Mouse (Mus musculus): Measurements from ENCODE around the gene Mapk11. TPM values are rescaled to one million over a fixed set of nuclear protein-coding genes. Genes with fewer than 3 reads are reported as not detected.

Mapk11 gene
- polyA plus RNA-seq, 1 experiment = 0.29 TPM

- peaks cover 91% of the 10 kb centered on the region for H3K36me3 ChIP-seq (replicated peaks; ENCODE audit: low read length)
- H3K9me3 ChIP-seq = no peaks in the 10 kb centered on the region
- H3K4me3 ChIP-seq (replicated peaks) = no peak overlapping the region
- peaks cover 75% of the 10 kb centered on the region for H3K27me3 ChIP-seq (replicated peaks)
- peaks cover 16% of the 10 kb centered on the region for H3K4me1 ChIP-seq
- TF ChIP-seq GATA1 (IDR thresholded peaks at IDR 0.05; ENCODE audit: borderline replicate concordance, low read length) (no peak), FLI1 (IDR thresholded peaks at IDR 0.05; ENCODE audit: low read length) (no peak)
These were observed 16.1 kb upstream of the Mapk11 start for GRCm38 (mm10) chr15:89165478-89165877.

DNA sequence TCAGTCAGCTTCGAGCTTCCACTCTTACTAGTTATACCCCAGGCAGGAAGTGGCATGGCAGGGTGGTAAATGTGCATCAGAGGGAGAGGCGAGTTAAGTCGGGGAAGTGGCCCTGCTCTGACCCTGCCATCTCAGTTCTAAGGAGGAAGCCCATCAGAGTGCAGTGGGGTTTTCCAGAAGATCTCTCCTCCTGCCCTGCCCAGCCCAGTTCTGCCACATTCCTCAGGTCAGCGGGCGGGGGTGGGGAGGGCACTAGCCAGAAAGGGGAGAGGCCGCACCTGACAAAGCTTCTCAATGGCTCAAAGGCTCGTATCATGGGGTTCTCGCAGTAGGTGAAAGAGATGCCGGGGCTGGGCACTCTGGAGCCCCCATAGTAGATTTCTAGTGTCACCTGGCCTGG, 12.0 kb upstream of the Mapk11 start:
- Histone ChIP-seq H3K27me3 (replicated peaks) (peaks cover 73% of the 10 kb centered on the region), H3K4me3 (replicated peaks) (no peak overlapping the region), H3K4me1 (peaks cover 15% of the 10 kb centered on the region), H3K9me3 (no peaks in the 10 kb centered on the region), H3K36me3 (replicated peaks; ENCODE audit: low read length) (peaks cover 96% of the 10 kb centered on the region)
- TF ChIP-seq GATA1 (IDR thresholded peaks at IDR 0.05; ENCODE audit: borderline replicate concordance, low read length) (no peak), FLI1 (IDR thresholded peaks at IDR 0.05; ENCODE audit: low read length) (no peak)

- H3K27me3 ChIP-seq (replicated peaks) = peaks cover 74% of the 10 kb centered on the region
- peaks cover 15% of the 10 kb centered on the region for H3K4me1 ChIP-seq
- no peaks in the 10 kb centered on the region for H3K9me3 ChIP-seq
- H3K4me3 ChIP-seq (replicated peaks) = no peak overlapping the region
- no peak for TF ChIP-seq FLI1 (IDR thresholded peaks at IDR 0.05; ENCODE audit: low read length)
- TF ChIP-seq GATA1 (IDR thresholded peaks at IDR 0.05; ENCODE audit: borderline replicate concordance, low read length) = no peak
- H3K36me3 ChIP-seq (replicated peaks; ENCODE audit: low read length) = peaks cover 80% of the 10 kb centered on the region
These were observed 9.1 kb upstream of the Mapk11 start for GRCm38 (mm10) chr15:89158516-89158915.

DNA sequence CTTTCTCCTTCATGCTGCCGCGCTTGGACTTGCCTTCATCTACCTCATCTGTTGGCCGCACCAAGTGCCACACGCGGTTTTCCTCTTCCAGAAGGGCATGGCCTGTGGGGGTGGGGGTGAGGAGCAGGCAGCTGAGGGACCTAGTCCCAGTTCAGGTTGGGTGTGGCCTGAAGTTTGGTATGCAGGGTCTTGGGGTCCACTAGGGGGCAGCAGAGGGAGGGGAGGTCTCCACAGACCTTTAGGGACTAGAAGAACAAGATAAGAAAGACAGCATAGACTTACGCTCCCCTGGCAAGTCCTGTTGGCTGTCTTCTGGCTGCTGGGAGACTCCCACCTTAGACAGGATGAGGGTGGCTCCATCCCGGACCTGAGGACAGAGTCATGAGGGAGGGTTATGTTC, 8.5 kb upstream of the Mapk11 start:
- H3K36me3 ChIP-seq (replicated peaks; ENCODE audit: low read length) = peaks cover 74% of the 10 kb centered on the region
- H3K4me1 ChIP-seq = peaks cover 15% of the 10 kb centered on the region
- TF ChIP-seq FLI1 (IDR thresholded peaks at IDR 0.05; ENCODE audit: low read length) (no peak), GATA1 (IDR thresholded peaks at IDR 0.05; ENCODE audit: borderline replicate concordance, low read length) (no peak)
- peak overlapping the region; percentile 5 for H3K4me3 ChIP-seq (replicated peaks)
- peaks cover 72% of the 10 kb centered on the region for H3K27me3 ChIP-seq (replicated peaks)
- H3K9me3 ChIP-seq = no peaks in the 10 kb centered on the region

- peaks cover 4% of the 10 kb centered on the region; the same call in 1 of the 2 replicates for H3K9me3 ChIP-seq
- H3K4me3 ChIP-seq (replicated peaks) = no peak overlapping the region
- no peak for TF ChIP-seq FLI1 (IDR thresholded peaks at IDR 0.05; ENCODE audit: low read length)
- no peak for TF ChIP-seq GATA1 (IDR thresholded peaks at IDR 0.05; ENCODE audit: borderline replicate concordance, low read length)
- peaks cover 22% of the 10 kb centered on the region for H3K36me3 ChIP-seq (replicated peaks; ENCODE audit: low read length)
- H3K27me3 ChIP-seq (replicated peaks) = peaks cover 83% of the 10 kb centered on the region
- peaks cover 32% of the 10 kb centered on the region for H3K4me1 ChIP-seq
These were observed 2.9 kb upstream of the Mapk11 start for GRCm38 (mm10) chr15:89152312-89152711.

GRCm38 (mm10) chr15:89150041-89150390, 588 bp upstream of the Mapk11 start:
- H3K9me3 ChIP-seq = peaks cover 14% of the 10 kb centered on the region
- TF ChIP-seq FLI1 (IDR thresholded peaks at IDR 0.05; ENCODE audit: low read length) (no peak), GATA1 (IDR thresholded peaks at IDR 0.05; ENCODE audit: borderline replicate concordance, low read length) (no peak)
- peaks cover 48% of the 10 kb centered on the region for H3K4me1 ChIP-seq
- no peaks in the 10 kb centered on the region for H3K36me3 ChIP-seq (replicated peaks; ENCODE audit: low read length)
- peak overlapping the region; percentile 92 for H3K4me3 ChIP-seq (replicated peaks)
- peaks cover 86% of the 10 kb centered on the region for H3K27me3 ChIP-seq (replicated peaks)

- TF ChIP-seq FLI1 (IDR thresholded peaks at IDR 0.05; ENCODE audit: low read length) = no peak
- Histone ChIP-seq H3K36me3 (replicated peaks; ENCODE audit: low read length) (no peaks in the 10 kb centered on the region), H3K4me3 (replicated peaks) (peak overlapping the region; percentile 92), H3K4me1 (peaks cover 51% of the 10 kb centered on the region), H3K9me3 (peaks cover 14% of the 10 kb centered on the region), H3K27me3 (replicated peaks) (peaks cover 88% of the 10 kb centered on the region)
These were observed 745 bp downstream of the Mapk11 start for GRCm38 (mm10) chr15:89148496-89149270.

- H3K4me3 ChIP-seq (replicated peaks) = no peak overlapping the region
- no peak for TF ChIP-seq GATA1 (IDR thresholded peaks at IDR 0.05; ENCODE audit: borderline replicate concordance, low read length)
- no peak for TF ChIP-seq FLI1 (IDR thresholded peaks at IDR 0.05; ENCODE audit: low read length)
- H3K36me3 ChIP-seq (replicated peaks; ENCODE audit: low read length) = no peaks in the 10 kb centered on the region
- H3K9me3 ChIP-seq = peaks cover 14% of the 10 kb centered on the region
- H3K27me3 ChIP-seq (replicated peaks) = peaks cover 91% of the 10 kb centered on the region
- H3K4me1 ChIP-seq = peaks cover 55% of the 10 kb centered on the region
These were observed 1.5 kb downstream of the Mapk11 start for GRCm38 (mm10) chr15:89147895-89148294.

GRCm38 (mm10) chr15:89147456-89147855, 2.0 kb downstream of the Mapk11 start:
- peaks cover 91% of the 10 kb centered on the region for H3K27me3 ChIP-seq (replicated peaks)
- H3K4me3 ChIP-seq (replicated peaks) = no peak overlapping the region
- TF ChIP-seq FLI1 (IDR thresholded peaks at IDR 0.05; ENCODE audit: low read length) (no peak), GATA1 (IDR thresholded peaks at IDR 0.05; ENCODE audit: borderline replicate concordance, low read length) (no peak)
- peaks cover 14% of the 10 kb centered on the region for H3K9me3 ChIP-seq
- peaks cover 55% of the 10 kb centered on the region for H3K4me1 ChIP-seq
- H3K36me3 ChIP-seq (replicated peaks; ENCODE audit: low read length) = no peaks in the 10 kb centered on the region

DNA sequence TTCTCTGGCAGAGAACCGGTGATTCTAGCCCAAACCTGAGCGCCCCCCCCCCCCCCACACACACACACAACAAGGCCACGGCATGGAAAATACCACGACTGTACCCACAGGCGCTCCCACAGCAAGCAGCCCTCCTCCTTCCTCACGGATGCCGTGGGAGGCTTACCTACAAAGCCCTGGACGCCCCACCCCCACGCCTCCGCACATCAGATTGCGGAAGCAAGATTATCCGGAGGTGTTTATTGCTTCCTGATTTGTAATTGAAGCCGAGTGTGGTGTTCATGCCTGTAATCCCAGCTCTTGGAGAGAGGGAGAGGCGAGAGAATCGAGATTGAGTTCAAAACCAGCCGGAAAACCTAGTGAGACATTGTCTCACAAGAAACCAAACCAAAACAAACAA, 2.4 kb downstream of the Mapk11 start:
- TF ChIP-seq GATA1 (IDR thresholded peaks at IDR 0.05; ENCODE audit: borderline replicate concordance, low read length) = no peak
- no peak for TF ChIP-seq FLI1 (IDR thresholded peaks at IDR 0.05; ENCODE audit: low read length)
- Histone ChIP-seq H3K4me3 (replicated peaks) (no peak overlapping the region), H3K36me3 (replicated peaks; ENCODE audit: low read length) (no peaks in the 10 kb centered on the region), H3K27me3 (replicated peaks) (peaks cover 91% of the 10 kb centered on the region), H3K4me1 (peaks cover 55% of the 10 kb centered on the region), H3K9me3 (peaks cover 14% of the 10 kb centered on the region)

Measured in megakaryocyte, embryonic 14.5 days (primary cell).